Mouse (Mus musculus) spleen, adult 2 months (tissue): ENCODE results near the gene Ube2v1.
"Not testable (repeated sequence)": the region's sequence is repeated elsewhere in the genome, so short reads cannot be mapped to it uniquely, and the experiment has no call there.

Source experiments
- CTCF ChIP-seq: fragments of 200-500 bp; IDR thresholded peaks from 2 replicates; pipeline ENCODE4 v1.5.1; 2011; ENCODE audit warnings: mild to moderate bottlenecking, inconsistent platforms; ENCODE audit not compliant: insufficient read depth, insufficient read length, insufficient replicate concordance; ENCODE audit errors: extremely low read depth
- POLR2A ChIP-seq: fragments of 200-500 bp; IDR thresholded peaks from 2 replicates; pipeline ENCODE4 v1.6.1; 2011; ENCODE audit warnings: low read depth, low read length, inconsistent platforms

- TF ChIP-seq CTCF, POLR2A: not testable (repeated sequence)
Measured at GRCm38 (mm10) chr2:167613335-167613734, 18.6 kb downstream of the Ube2v1 start.
